Mouse (Mus musculus) skeletal muscle tissue, postnatal 0 days (tissue): ENCODE data around the gene Sdc3. TPM values are rescaled to one million over a fixed set of nuclear protein-coding genes. Genes with fewer than 3 reads are reported as not detected.

Source experiments
- polyA plus RNA-seq: library from polyadenylated mRNA; unstranded; fragments of >200 nt; fragmentation: Nextera tagmentation; extraction: Ambion mirVana; gene quantifications from 2 replicates; pipeline ENCODE4 v1.2.1, GENCODE M21; 2015

Sdc3 gene
- polyA plus RNA-seq = 8.8 and 9.8 TPM in 2 replicates

DNA sequence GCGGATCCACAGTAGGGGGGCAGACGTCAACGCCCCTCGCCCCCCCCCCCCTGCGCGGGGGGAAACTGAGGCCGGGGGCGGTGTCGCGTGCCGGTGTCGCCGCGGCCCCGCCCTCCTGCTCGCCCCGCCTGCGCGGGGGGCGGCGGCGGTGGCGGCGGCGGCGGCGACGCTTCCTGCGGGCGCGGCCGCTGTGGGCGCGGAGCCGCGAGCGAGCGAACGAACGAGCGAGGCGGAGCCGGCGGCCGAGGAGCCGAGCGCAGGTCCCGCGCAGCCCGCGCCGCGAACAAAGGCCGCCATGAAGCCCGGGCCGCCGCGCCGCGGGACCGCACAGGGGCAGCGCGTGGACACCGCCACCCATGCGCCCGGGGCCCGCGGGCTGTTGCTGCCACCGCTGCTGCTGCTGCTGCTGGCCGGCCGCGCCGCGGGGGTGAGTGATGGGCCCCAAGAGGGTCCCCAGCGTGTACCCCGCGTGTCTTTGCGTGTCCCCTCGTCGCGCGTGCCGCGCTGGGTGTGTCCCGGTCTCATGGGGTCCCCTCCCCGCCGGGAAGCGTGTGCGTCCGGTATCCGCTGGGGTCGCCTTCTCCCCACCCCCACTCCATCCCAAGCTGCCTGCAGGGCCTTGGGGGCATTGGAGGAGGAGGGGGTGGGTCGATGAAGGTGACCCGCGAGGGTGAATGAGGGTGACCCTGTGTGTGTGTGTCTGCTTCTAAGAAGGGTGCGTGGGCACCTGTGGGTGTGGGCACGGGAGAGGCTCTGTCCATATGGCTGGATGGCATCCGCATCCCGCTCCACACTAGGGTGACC is at the start of gene Sdc3:
Sdc3 (plus strand) TSS at position 162 of the 804 bp plus-strand sequence.

Other genes with a start within 250 kb of the Sdc3 start
- gene Nkain1, start 218.4 kb upstream of the Sdc3 start, polyA plus RNA-seq = 0.12 and 0.36 TPM in 2 replicates
- gene Pum1, start 129.2 kb upstream of the Sdc3 start, polyA plus RNA-seq = 27.0 and 28.0 TPM in 2 replicates
- 41.6 and 55.9 TPM in 2 replicates for gene Laptm5, start 120.6 kb downstream of the Sdc3 start, polyA plus RNA-seq
- gene Matn1, start 151.8 kb downstream of the Sdc3 start, polyA plus RNA-seq = 2.4 TPM in 1 of 2 replicates, not detected in the other